Mouse (Mus musculus) MEL (cell line): ENCODE data around the gene Atxn7l1.

ENCODE experiments used
- E2F4 ChIP-seq: IDR thresholded peaks from 2 replicates; pipeline ENCODE4 v1.6.1; 2011; ENCODE audit warnings: low read depth, low read length, improper control_type of control experiment, borderline replicate concordance
- RAD21 ChIP-seq: IDR thresholded peaks from 2 replicates; pipeline ENCODE4 v1.6.1; 2011; ENCODE audit warnings: mild to moderate bottlenecking, low read depth, low read length, improper control_type of control experiment

- TF ChIP-seq E2F4 (no peak), RAD21 (no peak)
Observed at GRCm38 (mm10) chr12:33139083-33139482, 8.4 kb upstream of the Atxn7l1 start.
